Mouse (Mus musculus): Measurements from ENCODE around the gene Ippk.

Gene Ippk

GRCm38 (mm10) chr13:49480551-49480950 is 59.5 kb downstream of the Ippk start:
- DNase-seq, result no peak

GRCm38 (mm10) chr13:49485388-49485787 is 64.3 kb downstream of the Ippk start:
- no peak for DNase-seq

- no peak for DNase-seq
These were observed 71.6 kb downstream of the Ippk start, which contains the start of gene Tes3-ps for GRCm38 (mm10) chr13:49492376-49493368. Gene Tes3-ps, plus strand, starts transcription at chr13:49493318.

- DNase-seq, result no peak
These were observed 83.5 kb downstream of the Ippk start, which contains the start of gene Ecm2 for GRCm38 (mm10) chr13:49504510-49504909. Gene Ecm2, plus strand, starts transcription at chr13:49504810.

- no peak for DNase-seq
These were observed 84.7 kb downstream of the Ippk start for GRCm38 (mm10) chr13:49505776-49506175.

- DNase-seq, result no peak
These were observed 86.1 kb downstream of the Ippk start for GRCm38 (mm10) chr13:49507176-49507575.
